Mouse (Mus musculus) small intestine, adult 2 months (tissue): ENCODE results near the gene Gm7714. TPM values are rescaled to one million over a fixed set of nuclear protein-coding genes. Genes with fewer than 3 reads are reported as not detected.
"Not testable (repeated sequence)": the region's sequence is repeated elsewhere in the genome, so short reads cannot be mapped to it uniquely, and the experiment has no call there.

ENCODE experiments used
- H3K27ac ChIP-seq: fragments of 200-500 bp; 2 replicates; pipeline ENCODE4 v1.5.1; 2012; ENCODE audit warnings: low read depth, low read length, control low read depth, inconsistent platforms; ENCODE audit not compliant: insufficient read depth
- H3K27me3 ChIP-seq: fragments of 200-500 bp; 2 replicates; pipeline ENCODE4 v1.6.1; 2012; ENCODE audit warnings: mild to moderate bottlenecking, moderate library complexity, low read length, inconsistent platforms; ENCODE audit not compliant: control insufficient read depth, insufficient read depth
- H3K36me3 ChIP-seq: fragments of 200-500 bp; 2 replicates; pipeline ENCODE4 v1.6.1; 2012; ENCODE audit warnings: mild to moderate bottlenecking, low read length, control low read depth, inconsistent platforms; ENCODE audit not compliant: control insufficient read depth, insufficient read depth
- H3K4me1 ChIP-seq: fragments of 200-500 bp; 2 replicates; pipeline ENCODE4 v1.6.1; 2012; ENCODE audit warnings: low read length, inconsistent platforms, mixed read lengths; ENCODE audit not compliant: control insufficient read depth, insufficient read depth, insufficient read length
- H3K4me3 ChIP-seq: fragments of 200-500 bp; 2 replicates; pipeline ENCODE4 v1.5.1; 2012; ENCODE audit warnings: low read depth, mild to moderate bottlenecking, control low read depth, inconsistent platforms, low read length, moderate library complexity
- CTCF ChIP-seq: fragments of 200-500 bp; IDR thresholded peaks from 2 replicates; pipeline ENCODE4 v1.5.1; 2012; ENCODE audit warnings: low read depth, mild to moderate bottlenecking, control low read depth, inconsistent platforms, low read length, moderate library complexity, mixed read lengths; ENCODE audit not compliant: insufficient replicate concordance, insufficient read length; ENCODE audit errors: extremely low read depth
- POLR2A ChIP-seq: fragments of 200-500 bp; IDR thresholded peaks from 2 replicates; pipeline ENCODE4 v1.6.1; 2012; ENCODE audit warnings: low read depth, mild to moderate bottlenecking, control low read depth, inconsistent platforms, low read length, moderate library complexity
- WGBS: fragments of 180-500 bp; shearing (Covaris S2); methylation state at CpG from one replicate; pipeline ENCODE4 v1.1.7; 2018; 5-methylcytosine and 5-hydroxymethylcytosine counted together
- polyA plus RNA-seq: library from polyadenylated mRNA; depleted of rRNA; stranded (reverse); fragments of >200 nt; gene quantifications from 2 replicates; pipeline ENCODE4 v1.2.3, GENCODE M21; 2012; rRNA removed

Gene Gm7714
- not detected in 2 replicates for polyA plus RNA-seq

DNA sequence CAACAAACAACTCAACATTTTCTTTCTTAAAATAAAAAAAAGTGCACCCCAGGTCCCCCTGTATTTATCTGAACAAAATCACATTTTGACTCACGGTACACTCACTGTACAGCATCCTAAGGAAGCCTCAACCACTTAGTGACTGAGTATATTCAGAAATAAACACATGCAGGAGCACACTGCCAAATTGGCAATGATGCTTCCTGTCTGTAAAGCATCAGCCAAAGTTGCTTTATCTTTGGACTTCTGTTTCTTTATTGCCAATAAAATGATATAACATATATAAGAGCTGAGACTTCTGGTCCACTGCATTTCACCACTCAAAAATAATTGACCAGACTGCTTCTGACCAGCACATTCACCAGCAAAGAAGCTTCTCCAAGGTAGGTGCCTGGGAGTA is at the start of gene Gm7714:
TSS of gene Gm7714 (plus strand) at position 301 of the 400 bp plus-strand sequence.
- Histone ChIP-seq H3K4me1 (no peaks in the 10 kb centered on the region), H3K27ac (no peak within 1 kb of the TSS), H3K27me3 (no peaks in the 10 kb centered on the region), H3K4me3 (no peak within 1 kb of the TSS), H3K36me3 (no peaks in the 10 kb centered on the region)
- WGBS = 64% methylated on average over 1 of the region's 1 CpGs
- no peak for TF ChIP-seq CTCF

- H3K4me1 ChIP-seq = no peaks in the 10 kb centered on the region
- no peaks in the 10 kb centered on the region for H3K27me3 ChIP-seq
- WGBS = 89% methylated on average over 1 of the region's 1 CpGs
- H3K27ac ChIP-seq = no peak overlapping the region
- TF ChIP-seq POLR2A (no peak), CTCF (no peak)
- no peaks in the 10 kb centered on the region for H3K36me3 ChIP-seq
- no peak overlapping the region for H3K4me3 ChIP-seq
Measured at GRCm38 (mm10) chr5:88256475-88256874, 12.2 kb upstream of the Gm7714 start.

GRCm38 (mm10) chr5:88311307-88311706 is 42.6 kb downstream of the Gm7714 start:
- not testable (repeated sequence) for H3K4me3 ChIP-seq, H3K36me3 ChIP-seq, H3K27ac ChIP-seq, H3K27me3 ChIP-seq, H3K4me1 ChIP-seq
- WGBS = 66% methylated on average over 3 of the region's 3 CpGs

GRCm38 (mm10) chr5:88317012-88317411 is 48.3 kb downstream of the Gm7714 start, which contains the start of gene Prol1:
Prol1 (plus strand) TSS chr5:88317312.
- TF ChIP-seq CTCF = no peak
- no peak for TF ChIP-seq POLR2A

More at GRCm38 (mm10) chr5:88317012-88317411, 48.3 kb downstream of the Gm7714 start, which contains the start of gene Prol1:
- Histone ChIP-seq H3K4me1 (no peaks in the 10 kb centered on the region), H3K36me3 (no peaks in the 10 kb centered on the region), H3K4me3 (no peak within 1 kb of the TSS), H3K27ac (no peak within 1 kb of the TSS), H3K27me3 (no peaks in the 10 kb centered on the region)
- 93% methylated on average over 1 of the region's 1 CpGs for WGBS

Other genes starting within 250 kb of the Gm7714 start
- not detected in 2 replicates for gene Smr2, start 182.4 kb upstream of the Gm7714 start, polyA plus RNA-seq
- gene Gm11116, start 157.4 kb upstream of the Gm7714 start, polyA plus RNA-seq = not detected in 2 replicates
- not detected in 2 replicates for gene Gm11115, start 114.8 kb upstream of the Gm7714 start, polyA plus RNA-seq
- not detected in 2 replicates for gene Prol1, start 48.4 kb downstream of the Gm7714 start, polyA plus RNA-seq
- gene Amtn, start 107.2 kb downstream of the Gm7714 start, polyA plus RNA-seq = not detected in 2 replicates
- not detected in 2 replicates for gene Ambn, start 187.1 kb downstream of the Gm7714 start, polyA plus RNA-seq
- gene Enam, start 219.1 kb downstream of the Gm7714 start, polyA plus RNA-seq = 0.06 TPM in 1 of 2 replicates, not detected in the other